In the genomic region with DNA sequence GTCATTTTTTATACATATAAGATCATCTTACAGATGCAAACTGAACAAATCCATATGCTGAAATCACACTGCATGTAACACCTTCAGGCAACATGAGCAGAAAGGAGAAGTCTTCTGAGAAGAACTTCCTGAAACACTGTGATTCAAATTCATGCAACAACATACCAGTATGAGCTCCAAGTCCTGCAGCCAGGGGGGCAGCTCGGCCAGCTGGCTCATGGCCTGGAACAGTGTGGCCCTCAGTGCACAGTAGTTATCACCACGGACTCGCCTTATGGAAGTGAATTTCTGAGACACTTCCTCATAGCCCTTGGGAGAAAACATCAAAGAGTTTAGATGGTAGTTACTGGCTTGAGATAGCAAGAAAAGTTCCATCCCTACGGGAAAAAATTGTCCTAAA, we compare ENCODE assay signal across 8 mouse cellular contexts. TPM values are rescaled to one million over a fixed set of nuclear protein-coding genes. Genes with fewer than 3 reads are reported as not detected.
DNase-seq lines count a peak whose midpoint lies in the region; TF ChIP-seq lines count a peak whose summit lies in the region.

No protein-coding gene starts in this region.

- no peak overlapping the region for H3K4me3 ChIP-seq in kidney, adult 2 months (ENCODE audit: insufficient read depth, low read depth, low read length)
- no peak overlapping the region for H3K4me3 ChIP-seq in cerebellum, adult 2 months (replicated peaks; ENCODE audit: insufficient read depth, low read depth, low read length)

- no peak for TF ChIP-seq POLR2A in kidney, adult 2 months (IDR thresholded peaks at IDR 0.05; ENCODE audit: low read depth, low read length)
- TF ChIP-seq POLR2A in cerebellum, adult 2 months (IDR thresholded peaks at IDR 0.05; ENCODE audit: borderline replicate concordance, insufficient read depth, low read length): no peak

- H3K27ac ChIP-seq in kidney, adult 2 months (ENCODE audit: insufficient read depth, low read depth, low read length): no peak overlapping the region
- H3K27ac ChIP-seq in cerebellum, adult 2 months (ENCODE audit: insufficient read depth, low read length): no peak overlapping the region

- TF ChIP-seq CTCF in kidney, adult 2 months (conservative IDR thresholded peaks at IDR 0.05; ENCODE audit: insufficient read depth, insufficient read length, low read depth, low read length): 0 out of 2 replicates have a peak, but pooled peaks have one; percentile 7
- TF ChIP-seq CTCF in cerebellum, adult 2 months (IDR thresholded peaks at IDR 0.05; ENCODE audit: borderline replicate concordance, insufficient read depth, low read depth, low read length): no peak

- DNase-seq in kidney, adult 2 months: peak; percentile 26
- no peak for DNase-seq in kidney, adult 11 months
- DNase-seq in cerebellum, adult 2 months: peak; percentile 61 to 78
- DNase-seq in gastrocnemius, postnatal 36 days: peak; percentile 74 to 75
- DNase-seq in lung, postnatal 36 days: peak; percentile 66
- DNase-seq in spleen, postnatal 14 days (ENCODE audit: low spot score in 2 of 2): no peak
- DNase-seq in spleen, postnatal 10 days (ENCODE audit: low spot score in 2 of 2): no peak
- no peak for DNase-seq in neural tube, embryonic 10.5 days (ENCODE audit: extremely low spot score, low spot score)

- peaks cover 3% of the 10 kb centered on the region; the same call in 1 of the 2 replicates for H3K36me3 ChIP-seq in kidney, adult 2 months (ENCODE audit: control insufficient read depth, insufficient read depth, low read length)

- intact Hi-C loops in gastrocnemius, postnatal 36 days (cut with DNase I): no loop called here

- peaks cover 16% of the 10 kb centered on the region for H3K4me1 ChIP-seq in kidney, adult 2 months (ENCODE audit: control insufficient read depth, insufficient read depth, low read length)
- peaks cover 15% of the 10 kb centered on the region for H3K4me1 ChIP-seq in cerebellum, adult 2 months (ENCODE audit: control insufficient read depth, insufficient read depth, low read length)

- 39% methylated on average over 4 of the region's 4 CpGs for WGBS in kidney, adult 2 months
- 11% methylated on average over 4 of the region's 4 CpGs for WGBS in cerebellum, adult 2 months

- H3K27me3 ChIP-seq in kidney, adult 2 months (replicated peaks; ENCODE audit: control insufficient read depth, insufficient read depth, low read length): no peaks in the 10 kb centered on the region
- H3K27me3 ChIP-seq in cerebellum, adult 2 months (ENCODE audit: control insufficient read depth, insufficient read depth, low read length): no peaks in the 10 kb centered on the region

RNA-seq across cellular contexts. Expression of a gene that starts 14.3 kb away (rescaled TPM):
- 29.0 and 34.4 TPM in 2 replicates for polyA plus RNA-seq in kidney, adult 2 months (2012; rRNA removed)
- polyA plus RNA-seq in cerebellum, adult 2 months (2012; rRNA removed): 26.0 and 26.6 TPM in 2 replicates
- total RNA-seq in gastrocnemius, postnatal 36 days (2021): 10 to 100 TPM; 17.7 to 20.7 TPM

Comparison
In these comparisons a context has a peak if more than half of its experiments do, and no peak if none do; other contexts are left out.
1. DNase-seq: peak in kidney, adult 2 months (single experiment), cerebellum, adult 2 months (2 of 2), gastrocnemius, postnatal 36 days (2 of 2) and lung, postnatal 36 days (single experiment); none in kidney, adult 11 months (single experiment), spleen, postnatal 14 days (0 of 2), spleen, postnatal 10 days (0 of 2) and neural tube, embryonic 10.5 days (single experiment).